In genomic region chr9:50847606-50848368, GRCm38 (mm10) we compare ENCODE assay signal across 16 mouse cellular contexts. TPM values are rescaled to one million over a fixed set of nuclear protein-coding genes. Genes with fewer than 3 reads are reported as not detected.
DNase-seq lines count a peak whose midpoint lies in the region; ATAC-seq and TF ChIP-seq lines count a peak whose summit lies in the region.
"Had no signal": no experiment of that assay in that cellular context is flagged by ENCODE, and none has a peak within 500 bp of the region (broad histone marks: within the 10 kb centered on the region; RNA-seq: fewer than 3 reads in every experiment).

No protein-coding gene starts in this region.

- H3K9me3 ChIP-seq in lung, embryonic 16.5 days (ENCODE audit: control insufficient read depth, low read length): no peaks in the 10 kb centered on the region
- no peaks in the 10 kb centered on the region for H3K9me3 ChIP-seq in intestine, postnatal 0 days (ENCODE audit: control insufficient read depth)
- no peaks in the 10 kb centered on the region for H3K9me3 ChIP-seq in stomach, postnatal 0 days (ENCODE audit: control insufficient read depth, low read length)
- H3K9me3 ChIP-seq: forebrain, embryonic 10.5 days; heart, embryonic 15.5 days; limb, embryonic 12.5 days; megakaryocyte, embryonic 14.5 days; neural tube, embryonic 13.5 days had no signal

- peak overlapping the region; percentile 66 for H3K27ac ChIP-seq in lung, embryonic 16.5 days (ENCODE audit: low read length)
- peak overlapping the region; percentile 80 for H3K27ac ChIP-seq in intestine, postnatal 0 days (ENCODE audit: low read depth, low read length)
- H3K27ac ChIP-seq in stomach, postnatal 0 days (replicated peaks): no peak overlapping the region
- H3K27ac ChIP-seq: forebrain, embryonic 10.5 days; heart, embryonic 15.5 days; neural tube, embryonic 13.5 days had no signal

- TF ChIP-seq CTCF in intestine, postnatal 0 days (IDR thresholded peaks at IDR 0.05; ENCODE audit: low read depth): no peak
- no peak for TF ChIP-seq CTCF in stomach, postnatal 0 days (IDR thresholded peaks at IDR 0.05; ENCODE audit: low read depth)

- peaks cover 25% of the 10 kb centered on the region for H3K4me1 ChIP-seq in lung, embryonic 16.5 days (replicated peaks; ENCODE audit: control insufficient read depth, insufficient read depth, low read length)
- H3K4me1 ChIP-seq in intestine, postnatal 0 days (replicated peaks; ENCODE audit: control insufficient read depth, insufficient read depth, low read length): 0 out of 2 replicates have a peak, but pooled peaks cover 16% of the 10 kb centered on the region
- no peaks in the 10 kb centered on the region for H3K4me1 ChIP-seq in stomach, postnatal 0 days (replicated peaks; ENCODE audit: control insufficient read depth, insufficient read depth)

- DNase-seq in lung, postnatal 36 days: no peak
- peak; percentile 41 to 65 for DNase-seq in kidney, postnatal 25 days
- DNase-seq in stomach, postnatal 0 days (ENCODE audit: low spot score): peak; percentile 25
- DNase-seq in retina, postnatal 1 day: no peak
- no peak for DNase-seq in layer of hippocampus, postnatal 10 days (ENCODE audit: low spot score in 2 of 2)
- DNase-seq: adrenal gland, postnatal 14 days; cerebellum, adult 9-10 months; right cerebral cortex, postnatal 4 days had no signal

- H3K36me3 ChIP-seq in lung, embryonic 16.5 days (ENCODE audit: control insufficient read depth, insufficient read depth, low read length): peaks cover 10% of the 10 kb centered on the region; the same call in 1 of the 2 replicates
- H3K36me3 ChIP-seq in intestine, postnatal 0 days (ENCODE audit: control insufficient read depth, insufficient read depth): peaks cover 14% of the 10 kb centered on the region
- no peaks in the 10 kb centered on the region for H3K36me3 ChIP-seq in stomach, postnatal 0 days (ENCODE audit: control insufficient read depth, insufficient read depth, low read length)

- peak; percentile 48; the same call in 1 of the 2 replicates for ATAC-seq in lung, embryonic 16.5 days (ENCODE audit: low read depth)
- ATAC-seq in intestine, postnatal 0 days: 0 out of 2 replicates have a peak, but pooled peaks have one; percentile 22
- ATAC-seq in stomach, postnatal 0 days (ENCODE audit: low FRiP score, low TSS enrichment): no peak
- ATAC-seq: inflammation-experienced regulatory T-cells, adult 6 months had no signal

- WGBS in lung, embryonic 16.5 days: 50% methylated on average over 12 of the region's 12 CpGs
- 33% methylated on average over 12 of the region's 12 CpGs for WGBS in intestine, postnatal 0 days
- WGBS in stomach, postnatal 0 days: 41% methylated on average over 12 of the region's 12 CpGs

- H3K9ac ChIP-seq in lung, embryonic 16.5 days (ENCODE audit: low read length): no peak overlapping the region
- H3K9ac ChIP-seq in intestine, postnatal 0 days (ENCODE audit: low read depth, low read length): no peak overlapping the region
- H3K9ac ChIP-seq in stomach, postnatal 0 days (ENCODE audit: low read length): no peak overlapping the region
- H3K9ac ChIP-seq: heart, embryonic 15.5 days; limb, embryonic 12.5 days; neural tube, embryonic 13.5 days had no signal

- no peak overlapping the region for H3K4me2 ChIP-seq in lung, embryonic 16.5 days (ENCODE audit: low read depth, low read length)
- peak overlapping the region; percentile 35 for H3K4me2 ChIP-seq in intestine, postnatal 0 days (replicated peaks; ENCODE audit: low read depth)
- H3K4me2 ChIP-seq in stomach, postnatal 0 days (replicated peaks; ENCODE audit: low read depth): no peak overlapping the region
- H3K4me2 ChIP-seq: heart, embryonic 15.5 days; limb, embryonic 12.5 days; neural tube, embryonic 13.5 days had no signal

- H3K4me3 ChIP-seq in lung, embryonic 16.5 days (ENCODE audit: low read length): no peak overlapping the region
- no peak overlapping the region; the same call in 1 of the 2 replicates for H3K4me3 ChIP-seq in intestine, postnatal 0 days (ENCODE audit: low read depth, low read length)
- no peak overlapping the region for H3K4me3 ChIP-seq in stomach, postnatal 0 days (ENCODE audit: low read depth, low read length)
- H3K4me3 ChIP-seq: forebrain, embryonic 10.5 days; heart, embryonic 15.5 days; limb, embryonic 12.5 days; megakaryocyte, embryonic 14.5 days; neural tube, embryonic 13.5 days had no signal

- no peaks in the 10 kb centered on the region for H3K27me3 ChIP-seq in lung, embryonic 16.5 days (ENCODE audit: control insufficient read depth, insufficient read depth, low read depth, low read length)
- no peaks in the 10 kb centered on the region for H3K27me3 ChIP-seq in intestine, postnatal 0 days (replicated peaks; ENCODE audit: control insufficient read depth, insufficient read depth, low read length)
- no peaks in the 10 kb centered on the region for H3K27me3 ChIP-seq in stomach, postnatal 0 days (ENCODE audit: control insufficient read depth, insufficient read depth, low read length)
- H3K27me3 ChIP-seq: heart, embryonic 15.5 days; limb, embryonic 12.5 days; megakaryocyte, embryonic 14.5 days; neural tube, embryonic 13.5 days had no signal

- no peak for TF ChIP-seq EP300 in stomach, postnatal 0 days (optimal IDR thresholded peaks at IDR 0.05)

RNA-seq across cellular contexts. Expression of gene Ppp2r1b, which starts 2.7 kb away (rescaled TPM):
- 58.9 and 60.3 TPM in 2 replicates for polyA plus RNA-seq in lung, embryonic 16.5 days (2015; fragmentation: Nextera tagmentation; extraction: Ambion mirVana)
- polyA plus RNA-seq in intestine, postnatal 0 days (2015; fragmentation: Nextera tagmentation; extraction: Ambion mirVana): 20.0 and 21.4 TPM in 2 replicates
- polyA plus RNA-seq in stomach, postnatal 0 days (2015; fragmentation: Nextera tagmentation; extraction: Ambion mirVana): 32.6 and 33.2 TPM in 2 replicates
- total RNA-seq in layer of hippocampus, postnatal 10 days (2021): 10 to 100 TPM; 18.8 to 19.9 TPM

Comparison
In these comparisons a context has a peak if more than half of its experiments do, and no peak if none do; other contexts are left out.
1. DNase-seq: peak in kidney, postnatal 25 days (2 of 2) and stomach, postnatal 0 days (single experiment); none in lung, postnatal 36 days (single experiment), retina, postnatal 1 day (single experiment) and layer of hippocampus, postnatal 10 days (0 of 2).